Mouse (Mus musculus) hindbrain, embryonic 11.5 days (tissue): Measurements from ENCODE around the gene 2410004B18Rik. TPM values are rescaled to one million over a fixed set of nuclear protein-coding genes. Genes with fewer than 3 reads are reported as not detected.
"Not testable (repeated sequence)": the region's sequence is repeated elsewhere in the genome, so short reads cannot be mapped to it uniquely, and the experiment has no call there.

Experiments used
- ATAC-seq: fragments of 200-750 bp; cut with Nextera tagmentation; 2 replicates; pipeline ENCODE4 v1.8.0; 2017; ENCODE audit warnings: mild to moderate bottlenecking, moderate TSS enrichment, moderate library complexity; ENCODE audit not compliant: low FRiP score
- DNase-seq: peaks from one replicate; pipeline ENCODE4 v3.0.0-alpha.2; 2015; ENCODE audit warnings: low spot score
- H3K27ac ChIP-seq: fragments of 300-500 bp; sonication (generic); 2 replicates; pipeline ENCODE4 v1.5.1; 2014; ENCODE audit warnings: mild to moderate bottlenecking, low read depth, low read length
- H3K27me3 ChIP-seq: fragments of 300-500 bp; sonication (generic); 2 replicates; pipeline ENCODE4 v1.6.1; 2014; ENCODE audit warnings: mild to moderate bottlenecking, low read length, moderate library complexity, mixed read lengths; ENCODE audit not compliant: control insufficient read depth, insufficient read depth
- H3K36me3 ChIP-seq: fragments of 300-500 bp; sonication (generic); 2 replicates; pipeline ENCODE4 v1.6.1; 2014; ENCODE audit warnings: mild to moderate bottlenecking, low read length, moderate library complexity, mixed read lengths; ENCODE audit not compliant: control insufficient read depth, insufficient read depth
- H3K4me1 ChIP-seq: fragments of 300-500 bp; sonication (generic); replicated peaks from 2 replicates; pipeline ENCODE4 v1.6.1; 2014; ENCODE audit warnings: low read length, mixed read lengths; ENCODE audit not compliant: control insufficient read depth, insufficient read depth
- H3K4me2 ChIP-seq: fragments of 300-500 bp; sonication (generic); replicated peaks from 2 replicates; pipeline ENCODE4 v1.6.1; 2014; ENCODE audit warnings: mild to moderate bottlenecking, low read depth, low read length
- H3K4me3 ChIP-seq: fragments of 300-500 bp; sonication (generic); 2 replicates; pipeline ENCODE4 v1.5.1; 2014; ENCODE audit warnings: low read depth, low read length
- H3K9ac ChIP-seq: fragments of 300-500 bp; sonication (generic); 2 replicates; pipeline ENCODE4 v1.6.1; 2014; ENCODE audit warnings: low read depth, low read length
- H3K9me3 ChIP-seq: fragments of 300-500 bp; sonication (generic); 2 replicates; pipeline ENCODE4 v1.6.1; 2016; ENCODE audit warnings: low read length; ENCODE audit not compliant: control insufficient read depth
- WGBS: fragments of 180-500 bp; shearing (Covaris S2); extraction: QIAGEN DNeasy Blood & Tissue Kit; methylation state at CpG from one replicate; pipeline ENCODE4 v1.1.7; 2014; 5-methylcytosine and 5-hydroxymethylcytosine counted together
- polyA plus RNA-seq: library from polyadenylated mRNA; unstranded; fragments of >200 nt; fragmentation: Nextera tagmentation; extraction: Ambion mirVana; gene quantifications from 2 replicates; pipeline ENCODE4 v1.2.1, GENCODE M21; 2014

The 2410004B18Rik gene
- polyA plus RNA-seq, 1 experiment from 2014 or later: 69.3 TPM

GRCm38 (mm10) chr3:145906582-145906981 is 31.2 kb upstream of the 2410004B18Rik start:
- H3K27me3 ChIP-seq: no peaks in the 10 kb centered on the region
- ATAC-seq: no peak
- DNase-seq: no peak
- no peaks in the 10 kb centered on the region for H3K9me3 ChIP-seq
- H3K36me3 ChIP-seq: no peaks in the 10 kb centered on the region
- no peak overlapping the region for H3K27ac ChIP-seq
- H3K4me3 ChIP-seq: no peak overlapping the region
- no peak overlapping the region for H3K4me2 ChIP-seq
- 90% methylated on average over 9 of the region's 9 CpGs for WGBS
- H3K9ac ChIP-seq: no peak overlapping the region
- no peaks in the 10 kb centered on the region for H3K4me1 ChIP-seq

GRCm38 (mm10) chr3:145912512-145912911 is 25.3 kb upstream of the 2410004B18Rik start:
- no peak for ATAC-seq
- H3K27me3 ChIP-seq: no peaks in the 10 kb centered on the region
- no peak overlapping the region for H3K27ac ChIP-seq
- no peaks in the 10 kb centered on the region for H3K9me3 ChIP-seq
- no peak for DNase-seq
- H3K4me3 ChIP-seq: no peak overlapping the region
- no peaks in the 10 kb centered on the region for H3K36me3 ChIP-seq
- H3K4me1 ChIP-seq: no peaks in the 10 kb centered on the region
- H3K4me2 ChIP-seq: no peak overlapping the region
- 90% methylated on average over 7 of the region's 7 CpGs for WGBS
- no peak overlapping the region for H3K9ac ChIP-seq

GRCm38 (mm10) chr3:145913263-145913662 is 24.6 kb upstream of the 2410004B18Rik start:
- Histone ChIP-seq H3K36me3 (no peaks in the 10 kb centered on the region), H3K27me3 (no peaks in the 10 kb centered on the region), H3K4me2 (no peak overlapping the region), H3K9me3 (no peaks in the 10 kb centered on the region), H3K4me1 (no peaks in the 10 kb centered on the region), H3K4me3 (no peak overlapping the region), H3K9ac (no peak overlapping the region), H3K27ac (no peak overlapping the region)
- ATAC-seq (no peak), DNase-seq (no peak)
- 79% methylated on average over 6 of the region's 6 CpGs for WGBS

GRCm38 (mm10) chr3:145913942-145914341 is 23.9 kb upstream of the 2410004B18Rik start:
- not testable (repeated sequence) for H3K36me3 ChIP-seq, H3K4me1 ChIP-seq, H3K9me3 ChIP-seq, H3K27me3 ChIP-seq, DNase-seq, H3K9ac ChIP-seq, H3K4me3 ChIP-seq, ATAC-seq, H3K27ac ChIP-seq, H3K4me2 ChIP-seq
- 72% methylated on average over 7 of the region's 7 CpGs for WGBS

GRCm38 (mm10) chr3:145916374-145916773 is 21.4 kb upstream of the 2410004B18Rik start:
- H3K4me3 ChIP-seq: no peak overlapping the region
- H3K9me3 ChIP-seq: no peaks in the 10 kb centered on the region
- no peaks in the 10 kb centered on the region for H3K36me3 ChIP-seq
- ATAC-seq (no peak), DNase-seq (no peak)
- no peaks in the 10 kb centered on the region for H3K27me3 ChIP-seq
- no peaks in the 10 kb centered on the region for H3K4me1 ChIP-seq
- H3K9ac ChIP-seq: no peak overlapping the region
- 85% methylated on average over 5 of the region's 5 CpGs for WGBS
- no peak overlapping the region for H3K4me2 ChIP-seq
- no peak overlapping the region for H3K27ac ChIP-seq

- Histone ChIP-seq H3K27ac (no peak overlapping the region), H3K4me1 (no peaks in the 10 kb centered on the region), H3K9ac (no peak overlapping the region), H3K4me3 (no peak overlapping the region), H3K4me2 (no peak overlapping the region), H3K9me3 (no peaks in the 10 kb centered on the region), H3K27me3 (no peaks in the 10 kb centered on the region), H3K36me3 (no peaks in the 10 kb centered on the region)
- DNase-seq (no peak), ATAC-seq (no peak)
- WGBS: 83% methylated on average over 4 of the region's 4 CpGs
Measured at GRCm38 (mm10) chr3:145916826-145917225, 21.0 kb upstream of the 2410004B18Rik start.

GRCm38 (mm10) chr3:145922019-145922854 is 15.6 kb upstream of the 2410004B18Rik start, which contains the start of gene Bcl10:
Gene Bcl10, plus strand, starts transcription at chr3:145922804.
- ATAC-seq (no peak), DNase-seq (no peak)
- 32% methylated on average over 11 of the region's 11 CpGs for WGBS
- 0 out of 2 replicates have a peak within 1 kb of the TSS, but pooled peaks have one; percentile 46 for H3K9ac ChIP-seq
- 0 out of 2 replicates have a peak within 1 kb of the TSS, but pooled peaks have one; percentile 27 for H3K27ac ChIP-seq
- no peaks in the 10 kb centered on the region for H3K9me3 ChIP-seq
- 0 out of 2 replicates have a peak, but pooled peaks cover 2% of the 10 kb centered on the region for H3K4me1 ChIP-seq
- H3K4me2 ChIP-seq: peak within 1 kb of the TSS; percentile 47
- H3K36me3 ChIP-seq: no peaks in the 10 kb centered on the region
- no peaks in the 10 kb centered on the region for H3K27me3 ChIP-seq
- H3K4me3 ChIP-seq: peak within 1 kb of the TSS; percentile 73

GRCm38 (mm10) chr3:145922971-145923370 is 14.8 kb upstream of the 2410004B18Rik start:
- 71% methylated on average over 3 of the region's 3 CpGs for WGBS
- no peak overlapping the region for H3K4me2 ChIP-seq
- no peaks in the 10 kb centered on the region for H3K27me3 ChIP-seq
- 0 out of 2 replicates have a peak, but pooled peaks cover 2% of the 10 kb centered on the region for H3K4me1 ChIP-seq
- no peak overlapping the region for H3K9ac ChIP-seq
- no peak overlapping the region for H3K27ac ChIP-seq
- ATAC-seq (no peak), DNase-seq (no peak)
- no peak overlapping the region for H3K4me3 ChIP-seq
- H3K9me3 ChIP-seq: no peaks in the 10 kb centered on the region
- no peaks in the 10 kb centered on the region for H3K36me3 ChIP-seq
